Mouse (Mus musculus) urinary bladder, postnatal 4 days (tissue): ENCODE measurements around the gene Zfp319.

Source experiments
- DNase-seq, 2 experiments: peaks; one replicate each; pipeline ENCODE4 v3.0.0; 2021 to 2022; ENCODE audit warnings: low spot score in 2 of 2

Gene Zfp319

DNA sequence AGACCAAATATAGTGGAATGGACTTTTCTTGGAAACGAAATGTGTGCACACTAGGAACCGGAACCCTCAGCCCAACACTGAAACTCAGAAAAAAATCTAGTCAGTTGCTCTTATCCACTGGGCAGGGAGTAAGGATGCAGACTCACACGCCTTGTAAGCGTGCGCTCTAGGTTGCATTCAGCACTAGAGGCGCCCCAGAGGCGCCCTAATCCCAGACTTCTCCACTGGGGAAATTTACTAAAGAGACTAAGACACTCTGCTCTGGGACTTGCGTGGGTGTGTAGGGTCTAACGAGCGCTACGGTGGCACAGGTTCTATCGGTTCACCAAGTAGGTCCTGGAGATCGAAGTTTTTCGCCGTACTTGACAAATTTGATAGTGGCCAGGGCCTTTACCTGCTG lies 19.7 kb upstream of the Zfp319 start:
- no peak for DNase-seq

GRCm38 (mm10) chr8:95348811-95349630 lies 17.3 kb upstream of the Zfp319 start:
- DNase-seq, result peak in 1 of 2 experiments; percentile 52

DNA sequence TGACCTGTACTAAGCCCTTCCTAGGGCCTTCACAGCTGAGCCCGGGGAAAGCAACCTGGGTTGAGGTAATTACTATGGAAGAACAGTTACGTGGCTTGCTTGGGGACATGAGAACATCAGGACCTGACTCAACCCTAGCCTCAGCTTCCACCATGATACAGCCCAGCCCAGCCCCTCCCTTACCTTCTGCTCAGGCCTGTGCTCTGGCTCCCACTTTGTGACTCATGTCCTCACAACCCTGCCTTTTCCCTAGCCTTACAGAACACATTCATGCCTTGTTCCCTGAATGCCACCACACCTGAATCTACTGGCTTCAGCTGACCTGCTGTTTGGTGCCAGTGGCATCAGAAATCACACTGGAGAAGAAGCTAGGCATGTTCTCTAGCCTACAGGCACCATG lies 16.6 kb upstream of the Zfp319 start:
- no peak for DNase-seq

- peak in 1 of 2 experiments; percentile 76 for DNase-seq
These were observed 15.1 kb upstream of the Zfp319 start for GRCm38 (mm10) chr8:95346643-95347545.

DNA sequence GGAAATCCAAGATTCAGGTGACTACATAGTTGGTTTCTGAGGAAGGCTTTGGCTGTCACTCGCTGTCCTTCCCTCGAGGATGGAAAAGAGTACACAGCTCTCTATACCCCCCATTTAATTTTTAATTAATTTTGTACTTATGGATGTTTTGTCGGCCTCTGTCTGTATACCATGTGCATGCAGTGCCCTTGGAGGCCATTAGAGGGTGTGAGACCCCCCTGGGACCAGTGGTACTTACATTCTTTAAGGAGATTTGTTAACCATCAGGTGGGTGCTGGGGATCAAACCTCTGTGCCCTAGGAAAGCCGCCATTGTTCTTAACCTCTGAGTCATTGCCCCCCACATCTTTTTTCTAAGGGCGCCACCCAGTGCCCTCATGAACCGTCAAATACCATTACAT lies 12.9 kb upstream of the Zfp319 start:
- no peak for DNase-seq

DNA sequence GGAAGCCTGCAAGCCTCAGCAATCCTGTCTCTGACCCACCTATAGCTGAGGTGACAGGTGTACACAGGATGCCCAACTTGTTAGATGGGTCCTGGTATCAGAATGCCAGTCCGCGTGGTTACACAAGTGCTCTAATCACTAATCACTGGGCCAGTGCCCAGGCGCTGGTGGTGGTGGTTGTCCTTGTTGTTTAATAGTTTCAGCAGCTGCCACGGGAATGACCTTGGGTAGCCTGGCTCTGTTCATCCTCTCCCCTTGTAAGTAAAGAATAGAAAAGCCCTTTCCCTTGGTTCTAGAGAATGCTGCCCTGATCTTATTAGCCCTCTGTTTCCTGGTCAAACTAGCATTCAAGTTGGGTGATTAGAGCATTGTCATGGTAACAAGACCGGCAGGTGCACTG lies 10.0 kb upstream of the Zfp319 start:
- no peak for DNase-seq

GRCm38 (mm10) chr8:95336363-95336762 lies 4.6 kb upstream of the Zfp319 start:
- no peak for DNase-seq

- DNase-seq, result no peak
These were observed 4.0 kb upstream of the Zfp319 start for GRCm38 (mm10) chr8:95335706-95336105.

- DNase-seq, result no peak
These were observed 868 bp upstream of the Zfp319 start for GRCm38 (mm10) chr8:95332437-95333199.

- no peak for DNase-seq
These were observed 512 bp downstream of the Zfp319 start for GRCm38 (mm10) chr8:95331156-95331719.

GRCm38 (mm10) chr8:95330367-95330766 lies 1.4 kb downstream of the Zfp319 start:
- no peak for DNase-seq

DNA sequence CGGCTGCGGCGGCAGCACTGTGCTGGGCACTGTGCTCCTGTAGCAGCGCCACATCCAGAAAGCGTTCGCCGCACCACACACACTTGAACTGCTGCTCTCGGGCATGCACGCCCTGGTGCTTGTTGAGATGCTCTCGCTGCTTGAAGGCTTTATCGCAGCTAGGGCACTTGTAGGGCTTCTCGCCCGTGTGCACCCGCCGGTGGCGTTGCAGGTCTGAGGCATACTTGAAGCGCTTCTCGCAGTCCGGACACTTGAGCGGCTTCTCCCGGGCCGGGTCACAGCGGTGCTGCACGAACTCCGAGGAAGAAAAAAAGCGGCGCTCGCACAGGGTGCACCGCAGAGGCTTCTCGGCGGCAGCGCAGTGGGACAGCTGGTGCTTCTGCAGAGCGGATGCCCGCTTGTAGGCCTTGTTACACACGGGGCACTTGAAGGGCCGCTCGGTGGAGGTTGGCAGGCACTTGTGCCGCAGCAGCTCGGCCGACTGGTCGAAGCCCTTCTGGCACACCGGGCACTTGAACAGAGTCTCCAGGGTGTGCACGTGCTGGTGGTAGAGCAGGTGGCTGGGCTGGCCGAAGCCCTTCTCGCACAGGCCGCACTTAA lies 3.8 kb downstream of the Zfp319 start:
- DNase-seq, result no peak

- DNase-seq, result no peak
These were observed 4.9 kb downstream of the Zfp319 start for GRCm38 (mm10) chr8:95326822-95327221.

GRCm38 (mm10) chr8:95324646-95325045 lies 7.1 kb downstream of the Zfp319 start:
- DNase-seq, result no peak

GRCm38 (mm10) chr8:95323201-95323600 lies 8.5 kb downstream of the Zfp319 start:
- DNase-seq, result no peak

GRCm38 (mm10) chr8:95320224-95321139 lies 11.3 kb downstream of the Zfp319 start:
- peak; percentile 38 to 74 for DNase-seq

- DNase-seq, result no peak
These were observed 16.4 kb downstream of the Zfp319 start for GRCm38 (mm10) chr8:95315350-95315749.

DNA sequence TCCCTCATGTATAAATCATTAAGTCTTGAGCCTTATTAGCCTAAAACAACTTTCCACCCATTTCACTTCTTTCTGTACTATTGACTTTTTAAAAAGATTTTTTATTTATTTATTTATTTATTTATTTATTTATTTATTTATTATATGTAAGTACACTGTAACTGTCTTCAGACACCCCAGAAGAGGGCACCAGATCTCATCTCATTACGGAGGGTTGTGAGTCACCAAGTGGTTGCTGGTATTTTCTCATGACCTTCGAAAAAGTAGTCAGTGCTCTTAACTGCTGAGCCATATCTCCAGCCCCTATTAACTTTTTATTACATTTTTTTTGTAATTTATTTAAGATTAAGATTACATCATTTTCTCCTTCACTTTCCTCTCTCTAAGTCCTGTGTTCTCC lies 17.0 kb downstream of the Zfp319 start:
- no peak for DNase-seq

GRCm38 (mm10) chr8:95313857-95314256 lies 17.9 kb downstream of the Zfp319 start:
- no peak for DNase-seq

- no peak for DNase-seq
These were observed 18.9 kb downstream of the Zfp319 start for GRCm38 (mm10) chr8:95312836-95313235.
